Mouse (Mus musculus): ENCODE data around the gene Rrp9. TPM values are rescaled to one million over a fixed set of nuclear protein-coding genes. Genes with fewer than 3 reads are reported as not detected.

Gene Rrp9
- total RNA-seq (2021): 10 to 100 TPM; 28.5 to 29.2 TPM
- long read RNA-seq, transcript Rrp9-201 (15 exons, 1,586 nt): major isoform, 25 of 31 reads
- long read RNA-seq, partial matches to known transcripts: 0 of 31 reads
- long read RNA-seq, other reads (novel, unspliced or antisense): 4 of 31 reads

DNA sequence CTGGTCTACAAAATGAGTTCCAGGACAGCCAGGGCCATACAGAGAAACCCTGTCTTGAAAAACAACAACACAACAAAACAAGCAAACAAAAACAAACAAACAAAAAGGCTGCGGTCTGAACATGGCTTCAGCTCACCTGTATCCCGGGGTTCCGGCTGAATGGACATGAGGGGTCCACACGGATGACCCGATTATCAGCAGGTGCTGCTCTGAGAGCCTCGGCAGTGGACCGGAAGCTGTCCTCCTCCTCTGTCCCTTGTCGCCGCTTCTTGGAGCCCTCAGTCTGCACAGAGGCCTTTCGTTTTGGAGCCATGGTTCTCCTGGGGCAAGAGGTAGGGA lies at the start of gene Rrp9:
Gene Rrp9, plus strand, starts transcription at position 301 of the 339 bp plus-strand sequence.
- no peak for DNase-seq (ENCODE audit: low spot score in 2 of 2)

GRCm38 (mm10) chr9:106428719-106429220 lies 47.0 kb upstream of the Rrp9 start:
- DNase-seq (ENCODE audit: low spot score in 2 of 2): peak in 1 of 2 experiments; percentile 46

GRCm38 (mm10) chr9:106429221-106430014 lies 46.3 kb upstream of the Rrp9 start, which contains the start of gene Rpl29:
TSS of gene Rpl29 (plus strand) at chr9:106429454.
- DNase-seq (ENCODE audit: low spot score in 2 of 2): peak; percentile 92 to 96

- no peak for DNase-seq (ENCODE audit: low spot score in 2 of 2)
These were observed 45.8 kb upstream of the Rrp9 start for GRCm38 (mm10) chr9:106430015-106430264.

- DNase-seq (ENCODE audit: low spot score in 2 of 2): no peak
These were observed 42.4 kb upstream of the Rrp9 start for GRCm38 (mm10) chr9:106433389-106433788.

- no peak for DNase-seq (ENCODE audit: low spot score in 2 of 2)
These were observed 39.2 kb upstream of the Rrp9 start for GRCm38 (mm10) chr9:106436566-106436965.

GRCm38 (mm10) chr9:106442680-106443079 lies 33.1 kb upstream of the Rrp9 start:
- DNase-seq (ENCODE audit: low spot score in 2 of 2): no peak

DNA sequence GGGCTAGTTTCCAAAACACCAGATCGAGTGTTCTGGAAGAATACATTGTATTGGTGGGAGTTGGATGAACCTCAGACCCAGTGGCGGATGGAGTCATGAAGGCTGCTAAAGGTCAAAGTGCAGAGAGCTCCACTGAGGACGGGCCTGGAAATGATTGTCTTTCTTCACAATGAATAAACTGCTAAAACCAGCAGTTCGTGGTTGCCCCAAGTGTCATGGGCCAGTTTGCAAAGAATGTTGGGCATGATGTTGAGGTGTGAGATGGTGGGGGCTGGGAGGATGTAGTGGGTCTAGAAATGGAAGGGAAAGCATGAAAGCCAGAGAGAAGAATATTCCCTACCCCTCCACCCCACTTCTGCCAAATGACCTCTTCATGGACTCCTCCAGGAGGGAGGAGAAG lies 30.9 kb upstream of the Rrp9 start:
- DNase-seq (ENCODE audit: low spot score in 2 of 2): no peak

- peak; percentile 92 to 95 for DNase-seq (ENCODE audit: low spot score in 2 of 2)
These were observed 28.4 kb upstream of the Rrp9 start, which contains the start of the genes Abhd14b and Abhd14a for GRCm38 (mm10) chr9:106447348-106447747. TSS of gene Abhd14b (plus strand) at chr9:106447459. TSS of gene Abhd14a (minus strand) at chr9:106447678.

DNA sequence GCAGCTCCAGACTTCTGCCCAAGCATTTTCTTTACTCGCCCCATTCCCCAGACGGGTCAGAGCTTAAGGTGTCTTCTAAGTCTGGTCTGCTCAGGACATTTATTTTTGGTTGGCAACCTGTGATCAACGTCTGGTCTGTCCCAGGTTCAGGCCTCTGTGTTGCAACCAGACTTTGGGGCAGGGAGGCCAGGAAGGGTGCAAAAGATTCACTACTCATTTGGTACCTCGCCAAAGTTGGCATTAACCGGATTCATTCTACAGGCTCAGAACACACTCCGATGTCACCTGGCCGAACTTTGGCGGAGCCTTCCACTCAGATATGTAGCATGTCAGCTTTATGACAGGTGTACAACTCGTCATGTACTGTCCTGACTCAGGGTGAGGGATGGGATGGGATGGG lies 27.8 kb upstream of the Rrp9 start:
- DNase-seq (ENCODE audit: low spot score in 2 of 2): no peak

DNA sequence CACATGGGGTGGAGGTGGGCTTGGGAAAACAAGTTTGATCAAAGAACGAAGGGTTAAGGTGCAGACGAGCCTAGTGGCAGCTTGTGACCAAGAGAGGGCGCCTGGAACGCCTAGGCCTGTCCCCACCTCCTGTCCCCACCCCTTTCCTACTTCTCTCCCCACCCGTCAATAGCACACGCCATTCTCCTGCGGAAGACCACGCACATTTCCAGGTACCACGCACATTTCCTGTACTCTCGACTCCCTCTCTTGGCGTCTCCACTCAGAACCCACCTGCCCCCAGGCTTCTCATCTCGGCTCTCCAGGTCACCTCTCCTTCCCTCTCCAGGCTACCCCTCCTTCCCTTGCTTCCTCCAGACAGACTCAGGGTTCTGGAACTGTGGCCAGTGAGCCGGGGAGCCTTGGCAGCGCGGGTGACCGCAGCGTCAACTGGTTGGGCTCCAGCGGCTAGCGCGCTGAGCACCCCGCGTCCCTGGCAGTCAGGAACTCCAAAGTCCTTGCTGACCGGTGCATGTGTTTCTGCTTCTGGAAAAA lies 27.2 kb upstream of the Rrp9 start:
- peak in 1 of 2 experiments; percentile 83 for DNase-seq (ENCODE audit: low spot score in 2 of 2)

- no peak for DNase-seq (ENCODE audit: low spot score in 2 of 2)
These were observed 25.8 kb upstream of the Rrp9 start for GRCm38 (mm10) chr9:106449947-106450346.

DNA sequence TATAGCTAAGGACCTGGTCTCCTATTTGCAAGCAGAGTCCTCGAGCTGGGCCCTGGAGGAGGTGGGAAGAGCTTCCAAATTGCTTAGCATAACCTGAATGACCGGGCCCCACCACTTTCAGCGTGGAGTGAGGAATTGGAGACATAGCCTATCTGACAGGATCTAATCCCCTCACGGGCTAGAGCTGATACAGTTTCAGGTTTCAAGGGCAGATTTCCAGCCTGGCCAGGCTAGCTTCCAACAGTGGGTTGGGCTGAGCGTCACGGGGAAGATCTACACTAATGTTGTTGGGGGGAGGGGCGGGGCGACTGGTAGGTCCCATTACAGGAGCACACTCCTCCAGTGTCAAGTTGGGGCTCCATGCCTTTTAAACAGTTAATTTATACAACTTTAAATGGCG lies 25.1 kb upstream of the Rrp9 start:
- no peak for DNase-seq (ENCODE audit: low spot score in 2 of 2)

DNA sequence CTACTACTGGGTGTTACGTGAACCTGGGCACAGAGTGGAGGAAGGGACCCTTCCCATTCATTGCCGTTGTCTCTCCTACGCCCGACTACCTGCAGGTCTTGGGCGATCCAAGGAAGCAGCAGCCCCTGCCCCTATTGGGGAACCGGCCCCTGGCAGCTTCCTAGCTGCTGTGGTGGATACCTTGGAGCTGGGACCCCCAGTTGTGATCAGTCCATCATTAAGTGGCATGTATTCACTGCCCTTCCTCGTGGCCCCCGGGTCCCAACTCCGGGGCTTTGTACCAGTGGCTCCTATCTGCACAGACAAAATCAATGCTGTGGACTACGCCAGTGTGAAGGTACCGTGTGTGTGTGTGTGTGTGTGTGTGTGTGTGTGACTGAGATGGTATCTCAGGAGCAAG lies 24.5 kb upstream of the Rrp9 start:
- DNase-seq (ENCODE audit: low spot score in 2 of 2): no peak

GRCm38 (mm10) chr9:106451899-106452298 lies 23.9 kb upstream of the Rrp9 start:
- no peak for DNase-seq (ENCODE audit: low spot score in 2 of 2)

- no peak for DNase-seq (ENCODE audit: low spot score in 2 of 2)
These were observed 23.4 kb upstream of the Rrp9 start for GRCm38 (mm10) chr9:106452351-106452750.

- peak in 1 of 2 experiments; percentile 51 for DNase-seq (ENCODE audit: low spot score in 2 of 2)
These were observed 22.9 kb upstream of the Rrp9 start for GRCm38 (mm10) chr9:106452821-106453220.

- peak in 1 of 2 experiments; percentile 66 for DNase-seq (ENCODE audit: low spot score in 2 of 2)
These were observed 22.3 kb upstream of the Rrp9 start, which contains the start of gene Pcbp4 for GRCm38 (mm10) chr9:106453271-106454070. TSS of gene Pcbp4 (plus strand) at chr9:106453291.

DNA sequence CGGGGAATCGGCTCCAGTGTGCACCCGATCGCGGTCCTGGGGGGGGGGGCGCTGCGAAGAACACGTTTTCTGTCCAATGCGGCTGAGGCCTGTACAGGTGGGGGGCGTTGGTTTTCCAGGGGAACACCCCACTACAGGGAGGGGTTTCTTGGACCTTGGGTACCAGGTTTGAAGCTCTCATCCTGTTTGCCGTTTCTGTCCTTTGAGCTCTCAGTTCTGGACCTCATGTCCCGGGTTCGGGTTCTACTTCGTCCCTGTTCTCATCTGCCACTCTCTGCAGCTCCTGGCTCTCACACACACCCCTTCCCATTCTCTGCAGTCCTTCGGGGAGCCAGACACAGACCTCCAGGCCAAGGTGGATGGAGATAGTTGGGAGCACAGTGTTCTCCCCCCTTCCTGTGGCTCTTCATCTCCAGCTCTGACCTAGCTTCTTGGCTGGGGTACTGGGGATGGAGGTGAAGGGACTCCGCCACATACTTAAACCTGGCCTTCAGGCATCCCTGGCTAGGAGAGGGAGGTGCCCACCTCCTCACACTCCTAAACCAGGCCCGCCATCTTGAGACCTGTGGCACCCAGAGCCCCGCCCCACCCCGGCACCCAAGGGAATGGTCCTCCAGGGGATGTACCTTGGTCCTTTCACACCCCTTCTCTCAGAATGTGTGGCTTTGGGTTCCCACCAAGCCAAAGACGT lies 21.5 kb upstream of the Rrp9 start:
- no peak for DNase-seq (ENCODE audit: low spot score in 2 of 2)

DNA sequence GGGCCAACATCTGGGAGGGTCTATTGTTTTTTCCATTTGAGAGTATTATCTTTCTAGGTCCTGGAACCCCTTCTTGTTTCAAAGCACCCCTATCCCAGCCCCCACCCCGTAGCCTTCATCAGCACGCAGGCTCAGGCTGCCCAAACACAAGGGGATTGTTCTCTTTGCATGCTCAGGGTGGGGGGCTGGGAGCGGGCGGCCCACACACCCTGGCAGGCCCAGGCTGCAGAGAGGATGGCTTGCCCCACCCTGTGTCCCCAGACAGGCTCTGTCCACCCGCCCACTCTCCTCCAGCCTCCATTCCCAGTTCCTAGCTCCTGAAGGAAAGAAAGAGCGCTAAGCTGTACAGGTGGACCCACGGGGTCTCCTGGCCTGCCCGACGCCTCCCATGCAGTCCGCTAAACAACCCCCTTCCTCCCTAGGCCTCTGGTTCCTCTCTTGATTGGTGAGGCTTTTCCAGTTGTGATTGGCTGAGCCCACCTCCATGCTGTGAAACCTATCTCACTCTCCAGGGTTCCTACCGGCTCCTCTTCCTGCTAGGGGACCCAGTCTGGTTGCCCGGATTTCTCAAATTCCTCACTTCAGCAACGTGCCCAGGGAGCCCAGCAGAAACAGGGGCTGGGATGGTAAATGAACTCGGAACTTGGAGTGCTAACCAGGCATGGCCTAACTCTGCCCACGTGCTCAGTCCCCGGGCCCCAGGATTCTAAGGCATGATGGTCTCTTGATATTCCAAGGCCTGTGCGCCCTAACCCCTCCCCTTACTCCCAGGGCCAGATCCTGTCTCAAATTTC lies 20.7 kb upstream of the Rrp9 start:
- DNase-seq (ENCODE audit: low spot score in 2 of 2): peak in 1 of 2 experiments; percentile 54
